ENCODE assay signal across 8 mouse cellular contexts in genomic region chr17:35513886-35514285, GRCm38 (mm10). TPM values are rescaled to one million over a fixed set of nuclear protein-coding genes. Genes with fewer than 3 reads are reported as not detected.
DNase-seq lines count a peak whose midpoint lies in the region; ATAC-seq lines count a peak whose summit lies in the region.

No protein-coding gene starts in this region.

- peak; percentile 82 for DNase-seq in CD4-positive, CD25-positive, alpha-beta regulatory T cell, adult 2 months (ENCODE audit: low read depth, low spot score)
- DNase-seq in T-cell, adult 2 months (ENCODE audit: low spot score) = peak; percentile 57
- peak; percentile 79 for DNase-seq in embryo, embryonic 11 days
- DNase-seq in heart, postnatal 10 days = peak; percentile 72 to 88
- peak; percentile 47 to 79 for DNase-seq in layer of hippocampus, postnatal 25 days (ENCODE audit: extremely low spot score in 1 of 2, low spot score in 1 of 2)
- peak; percentile 87 for DNase-seq in lung, postnatal 36 days
- peak; percentile 69 to 81 for DNase-seq in spleen, postnatal 14 days (ENCODE audit: low spot score in 2 of 2)

- intact Hi-C loops in heart, postnatal 10 days (cut with DNase I) = no loop called here

- ATAC-seq in CD4-positive, CD25-positive, alpha-beta regulatory T cell, adult 4 months = no peak

RNA-seq across cellular contexts. Expression of gene Tcf19, which starts 2.7 kb away (rescaled TPM):
- polyA plus RNA-seq in CD4-positive, CD25-positive, alpha-beta regulatory T cell, adult 4 months (2017; shearing (Covaris generic)) = 10 to 100 TPM; 17.1 to 22.0 TPM
- 10 to 100 TPM; 17.5 to 17.9 TPM for total RNA-seq in heart, postnatal 10 days (2021)
- total RNA-seq in layer of hippocampus, postnatal 25 days (2021) = 1 to 10 TPM; 4.7 to 6.1 TPM

RNA-seq across cellular contexts. Expression of gene Cchcr1, which starts 3.0 kb away (rescaled TPM):
- polyA plus RNA-seq in CD4-positive, CD25-positive, alpha-beta regulatory T cell, adult 4 months (2017; shearing (Covaris generic)) = 1 to 10 TPM; 5.5 to 7.6 TPM
- total RNA-seq in heart, postnatal 10 days (2021) = 1 to 10 TPM; 5.1 to 5.2 TPM
- 10 to 100 TPM in 1 of 2 experiments, 1 to 10 TPM in 1; 8.0 to 10.5 TPM for total RNA-seq in layer of hippocampus, postnatal 25 days (2021)

RNA-seq across cellular contexts. Expression of gene Pou5f1, which starts 8.1 kb away (rescaled TPM):
- under 1 TPM in 1 of 2 experiments, not detected in 1; 0.31 TPM for polyA plus RNA-seq in CD4-positive, CD25-positive, alpha-beta regulatory T cell, adult 4 months (2017; shearing (Covaris generic))
- total RNA-seq in heart, postnatal 10 days (2021) = not detected
- under 1 TPM in 1 of 2 experiments, not detected in 1; 0.26 TPM for total RNA-seq in layer of hippocampus, postnatal 25 days (2021)

RNA-seq across cellular contexts. Expression of gene Psors1c2, which starts 19.1 kb away (rescaled TPM):
- polyA plus RNA-seq in CD4-positive, CD25-positive, alpha-beta regulatory T cell, adult 4 months (2017; shearing (Covaris generic)) = under 1 TPM in 1 of 2 experiments, not detected in 1; 0.65 TPM
- total RNA-seq in heart, postnatal 10 days (2021) = not detected
- under 1 TPM; 0.32 to 0.61 TPM for total RNA-seq in layer of hippocampus, postnatal 25 days (2021)

RNA-seq across cellular contexts. Expression of gene Cdsn, which starts 38.0 kb away (rescaled TPM):
- polyA plus RNA-seq in CD4-positive, CD25-positive, alpha-beta regulatory T cell, adult 4 months (2017; shearing (Covaris generic)) = not detected
- total RNA-seq in heart, postnatal 10 days (2021) = under 1 TPM; 0.14 to 0.15 TPM
- total RNA-seq in layer of hippocampus, postnatal 25 days (2021) = under 1 TPM; 0.20 to 0.70 TPM
